In genomic region chr3:130617439-130617898, GRCm38 (mm10) we compare ENCODE assay signal across 8 mouse cellular contexts. TPM values are rescaled to one million over a fixed set of nuclear protein-coding genes. Genes with fewer than 3 reads are reported as not detected.
DNase-seq lines count a peak whose midpoint lies in the region; ATAC-seq and TF ChIP-seq lines count a peak whose summit lies in the region.
"Had no signal": no experiment of that assay in that cellular context is flagged by ENCODE, and none has a peak within 500 bp of the region (broad histone marks: within the 10 kb centered on the region; RNA-seq: fewer than 3 reads in every experiment).

Gene Etnppl, plus strand, starts transcription at chr3:130617448.

- intact Hi-C loops in left cerebral cortex, postnatal 36 days (cut with DNase I), result no loop called here

- WGBS in forebrain, embryonic 16.5 days, result 6% methylated on average over 10 of the region's 10 CpGs
- WGBS in neural tube, embryonic 13.5 days, result 3% methylated on average over 10 of the region's 10 CpGs
- 3% methylated on average over 10 of the region's 10 CpGs for WGBS in lung, postnatal 0 days

- TF ChIP-seq EP300 in lung, postnatal 0 days (IDR thresholded peaks at IDR 0.05), result no peak

- peak within 1 kb of the TSS; percentile 22 for H3K4me2 ChIP-seq in forebrain, embryonic 16.5 days (ENCODE audit: low read length)
- peak within 1 kb of the TSS; percentile 44 for H3K4me2 ChIP-seq in neural tube, embryonic 13.5 days
- no peak within 1 kb of the TSS for H3K4me2 ChIP-seq in lung, postnatal 0 days (replicated peaks; ENCODE audit: low read depth, low read length)

- no peaks in the 10 kb centered on the region for H3K27me3 ChIP-seq in forebrain, embryonic 16.5 days (replicated peaks; ENCODE audit: control insufficient read depth, insufficient read depth, low read length)
- no peaks in the 10 kb centered on the region for H3K27me3 ChIP-seq in neural tube, embryonic 13.5 days
- no peaks in the 10 kb centered on the region for H3K27me3 ChIP-seq in lung, postnatal 0 days (replicated peaks; ENCODE audit: insufficient read depth, low read length)

- H3K27ac ChIP-seq in forebrain, embryonic 16.5 days (ENCODE audit: low read length), result no peak within 1 kb of the TSS
- no peak within 1 kb of the TSS for H3K27ac ChIP-seq in neural tube, embryonic 13.5 days (replicated peaks)
- no peak within 1 kb of the TSS for H3K27ac ChIP-seq in lung, postnatal 0 days (ENCODE audit: low read length)

- peak; percentile 8 for DNase-seq in thymus, postnatal 14 days
- DNase-seq in thymus, adult 18-20 months, result no peak
- peak; percentile 71 for DNase-seq in kidney, postnatal 14 days
- DNase-seq in left cerebral cortex, postnatal 36 days (ENCODE audit: low spot score in 2 of 2), result no peak
- DNase-seq in lung, postnatal 0 days (ENCODE audit: low spot score), result no peak

- H3K4me3 ChIP-seq in forebrain, embryonic 16.5 days (replicated peaks; ENCODE audit: low read length), result no peak within 1 kb of the TSS
- no peak within 1 kb of the TSS for H3K4me3 ChIP-seq in neural tube, embryonic 13.5 days
- no peak within 1 kb of the TSS for H3K4me3 ChIP-seq in lung, postnatal 0 days (ENCODE audit: low read depth, low read length)
- H3K4me3 ChIP-seq: myocyte had no signal

- H3K9ac ChIP-seq in forebrain, embryonic 16.5 days (replicated peaks; ENCODE audit: low read depth, low read length), result no peak within 1 kb of the TSS
- no peak within 1 kb of the TSS for H3K9ac ChIP-seq in neural tube, embryonic 13.5 days
- H3K9ac ChIP-seq in lung, postnatal 0 days (replicated peaks; ENCODE audit: low read depth), result no peak within 1 kb of the TSS

- no peaks in the 10 kb centered on the region for H3K9me3 ChIP-seq in forebrain, embryonic 16.5 days (ENCODE audit: control insufficient read depth, low read length)
- no peaks in the 10 kb centered on the region for H3K9me3 ChIP-seq in neural tube, embryonic 13.5 days
- H3K9me3 ChIP-seq in lung, postnatal 0 days (ENCODE audit: low read length), result no peaks in the 10 kb centered on the region

- ATAC-seq in forebrain, embryonic 16.5 days, result no peak; the same call in 1 of the 2 replicates
- no peak for ATAC-seq in neural tube, embryonic 13.5 days (ENCODE audit: low read depth)
- no peak for ATAC-seq in lung, postnatal 0 days

- no peak for TF ChIP-seq CTCF in lung, postnatal 0 days (IDR thresholded peaks at IDR 0.05)

- no peaks in the 10 kb centered on the region; the same call in 1 of the 2 replicates for H3K4me1 ChIP-seq in forebrain, embryonic 16.5 days (replicated peaks; ENCODE audit: control insufficient read depth, insufficient read depth, low read length)
- H3K4me1 ChIP-seq in neural tube, embryonic 13.5 days (replicated peaks), result peaks cover 6% of the 10 kb centered on the region
- H3K4me1 ChIP-seq in lung, postnatal 0 days (ENCODE audit: insufficient read depth, low read depth, low read length), result no peaks in the 10 kb centered on the region

- no peaks in the 10 kb centered on the region for H3K36me3 ChIP-seq in forebrain, embryonic 16.5 days (ENCODE audit: control insufficient read depth, insufficient read depth)
- no peaks in the 10 kb centered on the region for H3K36me3 ChIP-seq in neural tube, embryonic 13.5 days
- no peaks in the 10 kb centered on the region for H3K36me3 ChIP-seq in lung, postnatal 0 days (ENCODE audit: insufficient read depth, low read length)

RNA-seq across cellular contexts. Expression of gene Etnppl, which starts in this region (rescaled TPM):
- 0.05 and 0.06 TPM in 2 replicates for polyA plus RNA-seq in forebrain, embryonic 16.5 days (2015; fragmentation: Nextera tagmentation; extraction: Ambion mirVana)
- polyA plus RNA-seq in neural tube, embryonic 13.5 days (2015; fragmentation: Nextera tagmentation; extraction: Ambion mirVana), result not detected in 2 replicates
- total RNA-seq in left cerebral cortex, postnatal 36 days (2021), result 10 to 100 TPM in 1 of 2 experiments, 1 to 10 TPM in 1; 8.4 to 10.6 TPM
- polyA plus RNA-seq in lung, postnatal 0 days (2015; fragmentation: Nextera tagmentation; extraction: Ambion mirVana), result not detected in 2 replicates
- polyA plus RNA-seq: myocyte had no signal

Comparison
In these comparisons a context has a peak if more than half of its experiments do, and no peak if none do; other contexts are left out.
1. DNase-seq: peak in thymus, postnatal 14 days (single experiment) and kidney, postnatal 14 days (single experiment); none in thymus, adult 18-20 months (0 of 2), left cerebral cortex, postnatal 36 days (0 of 2) and lung, postnatal 0 days (single experiment).